Mouse (Mus musculus): ENCODE measurements around the gene Gemin6. TPM values are rescaled to one million over a fixed set of nuclear protein-coding genes. Genes with fewer than 3 reads are reported as not detected.
"Not testable (repeated sequence)": the region's sequence is repeated elsewhere in the genome, so short reads cannot be mapped to it uniquely, and the experiment has no call there.

Gene Gemin6
- polyA plus RNA-seq (2014; fragmentation: Nextera tagmentation; extraction: Ambion mirVana), result 47.4 and 50.9 TPM in 2 replicates

GRCm38 (mm10) chr17:80224326-80225116 lies at the start of gene Gemin6:
Gemin6 (plus strand) TSS chr17:80224441.
- ATAC-seq (ENCODE audit: insufficient number of reproducible peaks, low FRiP score, low TSS enrichment, low read depth), result peak; percentile 95
- H3K36me3 ChIP-seq (ENCODE audit: control insufficient read depth, insufficient read depth, low read length), result peaks cover 2% of the 10 kb centered on the region; the same call in 1 of the 2 replicates
- H3K4me1 ChIP-seq (ENCODE audit: control insufficient read depth, insufficient read depth, low read length), result no peaks in the 10 kb centered on the region
- WGBS, result 1% methylated on average over 33 of the region's 33 CpGs
- H3K27ac ChIP-seq (replicated peaks; ENCODE audit: low read depth, low read length), result peak within 1 kb of the TSS; percentile 65; the same call in 1 of the 2 replicates
- H3K27me3 ChIP-seq (ENCODE audit: control insufficient read depth, insufficient read depth, low read length), result no peaks in the 10 kb centered on the region
- H3K4me2 ChIP-seq (ENCODE audit: low read depth, severe bottlenecking), result peak within 1 kb of the TSS; percentile 68
- no peaks in the 10 kb centered on the region for H3K9me3 ChIP-seq (ENCODE audit: control insufficient read depth, low read length)
- peak within 1 kb of the TSS; percentile 74 for H3K9ac ChIP-seq (ENCODE audit: low read length)
- DNase-seq (ENCODE audit: low spot score), result peak; percentile 89
- peak within 1 kb of the TSS; percentile 63 for H3K4me3 ChIP-seq (ENCODE audit: low read depth, low read length)

- H3K9ac ChIP-seq (ENCODE audit: low read length), result no peak overlapping the region
- H3K4me2 ChIP-seq (ENCODE audit: low read depth, severe bottlenecking), result no peak overlapping the region
- ATAC-seq (ENCODE audit: insufficient number of reproducible peaks, low FRiP score, low TSS enrichment, low read depth) (no peak), DNase-seq (ENCODE audit: low spot score) (no peak)
- no peaks in the 10 kb centered on the region for H3K27me3 ChIP-seq (ENCODE audit: control insufficient read depth, insufficient read depth, low read length)
- H3K4me1 ChIP-seq (ENCODE audit: control insufficient read depth, insufficient read depth, low read length), result no peaks in the 10 kb centered on the region
- no peak overlapping the region for H3K27ac ChIP-seq (replicated peaks; ENCODE audit: low read depth, low read length)
- no peaks in the 10 kb centered on the region for H3K9me3 ChIP-seq (ENCODE audit: control insufficient read depth, low read length)
- WGBS, result 79% methylated on average over 19 of the region's 19 CpGs
- no peaks in the 10 kb centered on the region for H3K36me3 ChIP-seq (ENCODE audit: control insufficient read depth, insufficient read depth, low read length)
- no peak overlapping the region for H3K4me3 ChIP-seq (ENCODE audit: low read depth, low read length)
Observed at GRCm38 (mm10) chr17:80174699-80175385, 49.4 kb upstream of the Gemin6 start.

- DNase-seq (ENCODE audit: low spot score) (no peak), ATAC-seq (ENCODE audit: insufficient number of reproducible peaks, low FRiP score, low TSS enrichment, low read depth) (no peak)
- Histone ChIP-seq H3K4me3 (ENCODE audit: low read depth, low read length) (no peak overlapping the region), H3K9ac (ENCODE audit: low read length) (no peak overlapping the region), H3K27me3 (ENCODE audit: control insufficient read depth, insufficient read depth, low read length) (no peaks in the 10 kb centered on the region), H3K9me3 (ENCODE audit: control insufficient read depth, low read length) (no peaks in the 10 kb centered on the region), H3K4me2 (ENCODE audit: low read depth, severe bottlenecking) (no peak overlapping the region), H3K4me1 (ENCODE audit: control insufficient read depth, insufficient read depth, low read length) (no peaks in the 10 kb centered on the region), H3K27ac (replicated peaks; ENCODE audit: low read depth, low read length) (no peak overlapping the region), H3K36me3 (ENCODE audit: control insufficient read depth, insufficient read depth, low read length) (no peaks in the 10 kb centered on the region)
- 94% methylated on average over 4 of the region's 4 CpGs for WGBS
Observed at GRCm38 (mm10) chr17:80175386-80175739, 48.9 kb upstream of the Gemin6 start.

GRCm38 (mm10) chr17:80175966-80176365 lies 48.3 kb upstream of the Gemin6 start:
- H3K36me3 ChIP-seq (ENCODE audit: control insufficient read depth, insufficient read depth, low read length), result no peaks in the 10 kb centered on the region
- H3K27ac ChIP-seq (replicated peaks; ENCODE audit: low read depth, low read length), result no peak overlapping the region
- H3K9ac ChIP-seq (ENCODE audit: low read length), result no peak overlapping the region
- H3K27me3 ChIP-seq (ENCODE audit: control insufficient read depth, insufficient read depth, low read length), result no peaks in the 10 kb centered on the region
- no peaks in the 10 kb centered on the region for H3K9me3 ChIP-seq (ENCODE audit: control insufficient read depth, low read length)
- 92% methylated on average over 3 of the region's 3 CpGs for WGBS
- ATAC-seq (ENCODE audit: insufficient number of reproducible peaks, low FRiP score, low TSS enrichment, low read depth), result no peak
- H3K4me3 ChIP-seq (ENCODE audit: low read depth, low read length), result no peak overlapping the region
- no peak for DNase-seq (ENCODE audit: low spot score)
- no peak overlapping the region for H3K4me2 ChIP-seq (ENCODE audit: low read depth, severe bottlenecking)
- H3K4me1 ChIP-seq (ENCODE audit: control insufficient read depth, insufficient read depth, low read length), result no peaks in the 10 kb centered on the region

GRCm38 (mm10) chr17:80178846-80179245 lies 45.4 kb upstream of the Gemin6 start:
- not testable (repeated sequence) for H3K27ac ChIP-seq (replicated peaks; ENCODE audit: low read depth, low read length); H3K4me2 ChIP-seq (ENCODE audit: low read depth, severe bottlenecking); H3K9ac ChIP-seq (ENCODE audit: low read length); H3K9me3 ChIP-seq (ENCODE audit: control insufficient read depth, low read length); DNase-seq (ENCODE audit: low spot score); H3K27me3 ChIP-seq (ENCODE audit: control insufficient read depth, insufficient read depth, low read length); ATAC-seq (ENCODE audit: insufficient number of reproducible peaks, low FRiP score, low TSS enrichment, low read depth); H3K36me3 ChIP-seq (ENCODE audit: control insufficient read depth, insufficient read depth, low read length); H3K4me3 ChIP-seq (ENCODE audit: low read depth, low read length); H3K4me1 ChIP-seq (ENCODE audit: control insufficient read depth, insufficient read depth, low read length)
- WGBS, result 95% methylated on average over 3 of the region's 3 CpGs

GRCm38 (mm10) chr17:80179959-80180358 lies 44.3 kb upstream of the Gemin6 start:
- Histone ChIP-seq H3K4me3 (ENCODE audit: low read depth, low read length) (no peak overlapping the region), H3K4me1 (ENCODE audit: control insufficient read depth, insufficient read depth, low read length) (no peaks in the 10 kb centered on the region), H3K36me3 (ENCODE audit: control insufficient read depth, insufficient read depth, low read length) (no peaks in the 10 kb centered on the region), H3K27ac (replicated peaks; ENCODE audit: low read depth, low read length) (no peak overlapping the region), H3K27me3 (ENCODE audit: control insufficient read depth, insufficient read depth, low read length) (no peaks in the 10 kb centered on the region), H3K9ac (ENCODE audit: low read length) (no peak overlapping the region), H3K9me3 (ENCODE audit: control insufficient read depth, low read length) (no peaks in the 10 kb centered on the region), H3K4me2 (ENCODE audit: low read depth, severe bottlenecking) (no peak overlapping the region)
- 3% methylated on average over 6 of the region's 6 CpGs for WGBS
- peak; percentile 77 for ATAC-seq (ENCODE audit: insufficient number of reproducible peaks, low FRiP score, low TSS enrichment, low read depth)
- peak; percentile 78 for DNase-seq (ENCODE audit: low spot score)

- DNase-seq (ENCODE audit: low spot score) (no peak), ATAC-seq (ENCODE audit: insufficient number of reproducible peaks, low FRiP score, low TSS enrichment, low read depth) (peak; percentile 65; the same call in 1 of the 2 replicates)
- H3K4me1 ChIP-seq (ENCODE audit: control insufficient read depth, insufficient read depth, low read length), result no peaks in the 10 kb centered on the region
- H3K27ac ChIP-seq (replicated peaks; ENCODE audit: low read depth, low read length), result no peak overlapping the region
- no peak overlapping the region for H3K4me2 ChIP-seq (ENCODE audit: low read depth, severe bottlenecking)
- no peak overlapping the region for H3K4me3 ChIP-seq (ENCODE audit: low read depth, low read length)
- no peaks in the 10 kb centered on the region for H3K36me3 ChIP-seq (ENCODE audit: control insufficient read depth, insufficient read depth, low read length)
- no peaks in the 10 kb centered on the region for H3K9me3 ChIP-seq (ENCODE audit: control insufficient read depth, low read length)
- no peak overlapping the region for H3K9ac ChIP-seq (ENCODE audit: low read length)
- H3K27me3 ChIP-seq (ENCODE audit: control insufficient read depth, insufficient read depth, low read length), result no peaks in the 10 kb centered on the region
Observed at GRCm38 (mm10) chr17:80180468-80180867, 43.8 kb upstream of the Gemin6 start.

GRCm38 (mm10) chr17:80183615-80184014 lies 40.6 kb upstream of the Gemin6 start:
- Histone ChIP-seq H3K4me3 (ENCODE audit: low read depth, low read length) (no peak overlapping the region), H3K4me2 (ENCODE audit: low read depth, severe bottlenecking) (no peak overlapping the region)
- WGBS, result 89% methylated on average over 9 of the region's 10 CpGs

More at GRCm38 (mm10) chr17:80183615-80184014, 40.6 kb upstream of the Gemin6 start:
- no peak for ATAC-seq (ENCODE audit: insufficient number of reproducible peaks, low FRiP score, low TSS enrichment, low read depth)
- no peaks in the 10 kb centered on the region for H3K4me1 ChIP-seq (ENCODE audit: control insufficient read depth, insufficient read depth, low read length)
- H3K27me3 ChIP-seq (ENCODE audit: control insufficient read depth, insufficient read depth, low read length), result no peaks in the 10 kb centered on the region
- H3K36me3 ChIP-seq (ENCODE audit: control insufficient read depth, insufficient read depth, low read length), result no peaks in the 10 kb centered on the region
- DNase-seq (ENCODE audit: low spot score), result no peak
- no peak overlapping the region for H3K27ac ChIP-seq (replicated peaks; ENCODE audit: low read depth, low read length)
- 0 out of 2 replicates have a peak, but pooled peaks cover 3% of the 10 kb centered on the region for H3K9me3 ChIP-seq (ENCODE audit: control insufficient read depth, low read length)
- no peak overlapping the region for H3K9ac ChIP-seq (ENCODE audit: low read length)

Measured in limb, embryonic 11.5 days (tissue).